Mouse (Mus musculus) urinary bladder, postnatal 25 days (tissue): ENCODE results near the gene Gpd1.
"Not testable (repeated sequence)": the region's sequence is repeated elsewhere in the genome, so short reads cannot be mapped to it uniquely, and the experiment has no call there.

Experiments used
- DNase-seq: peaks from one replicate; pipeline ENCODE4 v3.0.0; 2022; ENCODE audit warnings: low spot score

Gene Gpd1

DNA sequence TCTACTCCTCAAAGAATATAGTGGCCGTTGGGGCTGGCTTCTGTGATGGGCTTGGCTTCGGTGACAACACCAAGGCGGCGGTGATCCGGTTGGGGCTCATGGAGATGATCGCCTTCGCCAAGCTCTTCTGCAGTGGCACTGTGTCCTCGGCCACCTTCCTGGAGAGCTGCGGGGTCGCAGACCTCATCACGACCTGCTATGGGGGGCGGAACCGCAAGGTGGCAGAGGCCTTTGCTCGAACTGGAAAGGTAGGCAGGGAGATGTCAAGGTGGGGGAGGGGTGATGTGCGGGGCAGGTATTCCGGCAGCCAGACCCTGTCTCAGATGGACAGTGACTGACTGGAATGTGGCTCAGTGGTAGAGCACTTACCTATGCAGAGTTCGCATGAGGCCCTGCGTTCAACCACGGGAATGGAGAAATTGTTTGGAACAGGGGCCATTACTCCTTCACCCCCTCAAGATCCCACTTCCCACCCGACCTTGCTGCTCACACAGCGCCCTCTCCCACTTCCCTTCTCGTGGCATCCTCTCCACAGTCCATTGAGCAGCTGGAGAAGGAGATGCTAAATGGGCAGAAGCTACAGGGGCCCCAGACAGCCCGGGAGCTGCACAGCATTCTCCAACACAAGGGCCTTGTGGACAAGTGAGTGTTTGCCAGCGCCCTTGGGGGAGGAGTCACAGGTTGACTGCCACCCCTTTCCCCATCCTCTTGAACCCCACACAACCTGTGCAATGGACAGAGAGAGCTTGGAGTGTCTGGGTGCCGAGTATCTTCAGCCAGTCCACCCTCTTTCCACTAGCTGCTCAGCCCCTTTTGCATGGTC is 4.8 kb downstream of the Gpd1 start:
- DNase-seq = no peak

DNA sequence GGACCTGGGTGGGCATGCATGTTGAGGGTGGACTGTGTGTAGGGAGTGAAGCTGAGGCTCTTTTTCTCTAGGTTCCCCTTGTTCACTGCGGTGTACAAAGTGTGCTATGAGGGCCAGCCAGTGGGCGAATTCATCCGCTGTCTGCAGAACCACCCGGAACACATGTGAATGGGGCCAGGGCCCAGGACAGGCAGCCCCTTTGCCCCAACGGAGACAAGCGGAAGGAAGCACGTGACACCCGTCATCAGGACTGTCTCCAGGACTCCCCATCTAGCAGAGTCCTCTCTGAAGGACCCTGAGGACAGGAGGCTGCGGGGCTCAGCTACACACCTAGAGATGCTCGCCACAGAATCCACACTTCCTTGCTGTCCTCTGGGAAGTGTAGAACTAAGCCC is 5.8 kb downstream of the Gpd1 start:
- no peak for DNase-seq

DNA sequence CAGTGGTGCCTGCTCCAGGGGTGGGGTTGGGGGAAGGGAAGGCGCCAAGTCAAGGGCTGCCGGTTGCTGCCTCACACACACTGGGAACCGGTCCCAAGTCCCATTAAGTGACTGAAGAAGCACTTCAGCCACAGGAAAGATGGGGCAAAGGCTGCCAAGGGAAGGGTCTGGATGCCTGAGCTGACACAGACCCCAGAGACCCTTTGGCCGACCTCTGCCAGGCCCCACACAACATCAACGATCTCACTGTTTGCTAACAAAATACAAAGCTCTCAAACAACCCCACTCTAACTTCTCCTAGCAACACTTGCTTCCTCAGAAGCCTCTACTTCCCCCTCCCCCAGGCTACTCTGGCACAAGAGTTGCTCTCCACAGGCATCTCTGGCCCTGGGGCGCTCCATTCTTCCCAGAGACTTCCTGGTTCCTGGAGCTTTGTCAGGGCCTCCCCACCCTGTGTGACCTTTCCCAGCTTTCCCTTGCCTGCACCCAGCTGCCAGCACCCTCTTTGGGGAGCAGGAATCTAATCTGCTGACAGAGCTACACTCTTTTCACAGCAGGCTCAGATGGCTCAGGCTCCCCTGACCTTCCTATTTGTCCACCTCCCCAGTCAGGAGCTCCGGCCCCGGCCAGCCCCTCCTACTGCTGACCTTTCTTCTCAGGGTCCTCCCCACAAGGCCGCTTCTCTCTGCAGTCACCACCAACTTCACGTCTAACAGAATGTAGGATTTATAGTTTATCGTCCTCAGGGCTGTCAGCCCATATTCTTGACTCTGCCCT is 6.4 kb downstream of the Gpd1 start:
- DNase-seq = no peak

DNA sequence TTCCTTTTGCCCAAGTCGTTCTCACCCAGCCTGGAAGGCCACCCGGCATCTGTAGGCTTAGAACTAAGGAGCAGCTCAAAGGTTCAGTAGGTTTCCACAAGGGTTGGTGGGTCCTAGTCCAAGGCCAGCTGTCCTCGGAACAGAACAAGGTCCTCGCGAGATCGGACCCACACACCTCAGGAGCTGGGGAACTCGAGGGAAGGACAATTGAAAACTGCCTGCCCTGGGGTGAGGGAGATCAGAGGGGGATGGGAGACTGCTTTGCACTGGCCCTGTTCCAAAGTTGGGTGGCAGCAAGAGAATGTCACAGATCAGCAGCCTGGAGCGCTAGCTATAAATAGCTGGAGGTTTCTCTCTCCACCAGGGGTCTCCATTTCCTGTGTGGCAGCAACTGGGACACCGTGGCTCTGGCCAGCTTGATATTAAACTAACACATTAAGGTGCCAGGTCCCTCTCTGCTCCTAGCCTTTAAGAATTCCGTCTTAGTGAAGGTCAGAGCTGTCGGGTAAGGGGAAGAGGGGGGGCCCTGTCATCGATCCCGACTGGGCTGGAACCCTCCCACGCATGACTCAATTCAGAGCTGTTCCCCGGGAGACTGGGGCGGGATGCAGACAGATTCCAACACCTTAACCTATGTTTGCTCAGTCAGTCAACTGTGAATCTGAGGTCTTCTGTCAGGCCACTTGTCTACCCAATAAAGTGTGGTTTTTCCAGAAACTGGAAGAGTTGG is 7.1 kb downstream of the Gpd1 start:
- DNase-seq = peak; percentile 51

DNA sequence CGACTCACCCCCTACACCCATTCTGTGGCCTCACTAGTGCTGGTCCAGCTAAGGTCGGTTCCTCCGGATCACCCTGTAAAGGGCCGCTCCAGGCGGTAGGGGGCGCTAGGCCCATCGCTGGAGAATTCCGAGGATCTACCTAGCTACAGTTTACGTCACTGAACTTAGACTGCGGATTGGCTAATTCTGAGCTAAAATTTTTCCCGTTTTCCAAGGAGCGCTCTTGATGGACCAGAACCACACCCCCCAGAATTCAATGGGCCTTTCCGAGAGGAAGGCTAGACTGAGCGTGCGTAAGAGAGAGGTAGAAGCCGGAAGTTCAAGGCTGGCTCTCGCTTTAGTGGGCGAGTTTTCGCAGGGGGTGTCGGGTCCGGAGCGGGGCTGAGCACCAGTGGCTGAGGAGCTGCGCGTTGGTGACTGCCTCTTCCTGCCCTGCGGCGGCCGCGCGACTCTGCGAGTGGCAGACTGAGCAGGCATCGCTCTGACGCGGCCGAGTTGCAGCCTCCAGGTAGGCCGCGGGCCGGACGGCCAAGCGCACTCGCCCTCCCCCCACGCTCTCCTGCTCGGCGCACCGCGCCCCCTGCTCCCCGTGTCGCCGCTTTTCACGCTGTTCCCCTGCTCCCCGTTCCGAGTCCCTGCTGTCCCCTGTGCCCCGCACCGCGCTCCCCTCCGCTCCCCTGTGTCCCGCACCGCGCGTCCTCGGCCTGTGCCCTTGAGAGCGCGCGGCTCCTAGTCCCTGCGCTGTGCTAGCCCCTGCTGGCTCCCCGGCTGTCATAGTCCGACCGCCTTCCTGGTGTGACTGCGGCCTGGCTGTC is 8.2 kb downstream of the Gpd1 start, which contains the start of gene Cox14:
Cox14 (plus strand) TSS at position 278 of the 815 bp plus-strand sequence.
- peak; percentile 92 for DNase-seq

DNA sequence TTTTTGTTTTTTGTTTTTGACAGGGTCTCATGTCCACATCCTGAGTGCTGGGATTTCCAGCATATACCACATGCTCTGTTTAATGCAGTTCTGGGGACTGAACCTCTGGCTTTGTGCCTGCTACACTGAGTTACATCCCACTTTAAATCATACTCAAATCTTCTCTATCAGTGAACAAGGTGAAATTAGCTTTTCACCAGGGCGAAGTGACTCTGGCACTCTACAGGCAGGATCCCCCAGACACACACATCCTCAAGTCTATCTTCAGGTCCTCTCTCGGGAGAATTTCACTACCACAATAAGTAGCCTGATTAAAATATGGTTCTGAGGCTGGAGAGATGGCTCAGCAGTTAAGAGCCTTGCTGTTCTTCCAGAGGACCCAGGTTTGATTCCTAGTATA is 9.2 kb downstream of the Gpd1 start:
- DNase-seq = no peak

DNA sequence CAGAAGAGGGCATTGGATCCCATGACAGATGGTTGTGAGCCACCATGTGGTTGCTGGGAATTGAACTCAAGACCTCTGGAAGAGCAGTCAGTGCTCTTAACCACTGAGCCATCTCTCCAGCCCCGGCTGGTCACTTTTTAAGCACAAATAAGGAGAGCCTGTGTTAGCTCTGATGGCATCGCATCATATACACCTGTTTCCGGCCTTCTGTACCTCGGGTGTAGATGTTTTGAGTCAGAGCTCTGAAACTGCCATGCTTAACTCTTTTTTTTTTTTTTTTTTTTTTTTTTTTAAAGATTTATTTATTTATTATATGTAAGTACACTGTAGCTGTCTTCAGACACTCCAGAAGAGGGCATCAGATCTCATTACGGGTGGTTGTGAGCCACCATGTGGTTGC is 9.7 kb downstream of the Gpd1 start:
- not testable (repeated sequence) for DNase-seq

DNA sequence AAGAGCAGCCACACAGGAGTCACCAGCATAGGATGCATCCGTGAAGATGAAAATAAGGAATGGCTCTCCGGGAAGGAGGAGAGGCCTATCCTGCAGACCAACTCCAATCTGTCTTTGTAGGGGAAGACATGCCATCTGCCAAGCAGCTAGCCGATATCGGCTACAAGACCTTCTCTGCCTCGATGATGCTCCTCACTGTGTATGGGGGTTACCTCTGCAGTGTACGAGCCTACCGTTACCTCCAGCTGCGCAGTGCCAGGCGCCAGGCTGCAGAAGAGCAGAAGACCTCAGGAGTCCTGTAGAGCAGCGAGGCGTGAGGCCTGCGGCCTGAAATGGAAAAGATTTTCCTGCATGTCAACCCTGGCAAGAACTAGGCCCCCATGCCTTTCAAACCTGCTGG is 10.2 kb downstream of the Gpd1 start:
- no peak for DNase-seq

DNA sequence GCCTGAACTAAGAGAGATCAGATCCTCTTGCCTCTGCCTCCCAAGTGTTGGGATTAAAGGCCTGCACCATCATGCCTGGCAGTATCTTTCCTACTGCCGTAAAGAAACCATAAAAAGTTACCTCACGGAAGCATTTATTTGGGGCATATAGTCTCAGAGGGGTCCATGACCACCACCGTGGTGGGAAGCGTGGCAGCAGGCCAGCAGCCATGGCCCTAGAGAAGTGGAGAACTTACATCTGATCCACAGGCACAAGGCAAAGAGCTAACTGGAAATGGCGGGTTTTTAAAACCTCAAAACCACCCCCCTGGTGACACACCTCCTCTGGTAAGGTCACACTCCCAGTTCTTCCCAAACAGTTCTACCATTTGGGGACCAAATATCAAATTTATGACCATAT is 10.9 kb downstream of the Gpd1 start:
- DNase-seq = no peak

DNA sequence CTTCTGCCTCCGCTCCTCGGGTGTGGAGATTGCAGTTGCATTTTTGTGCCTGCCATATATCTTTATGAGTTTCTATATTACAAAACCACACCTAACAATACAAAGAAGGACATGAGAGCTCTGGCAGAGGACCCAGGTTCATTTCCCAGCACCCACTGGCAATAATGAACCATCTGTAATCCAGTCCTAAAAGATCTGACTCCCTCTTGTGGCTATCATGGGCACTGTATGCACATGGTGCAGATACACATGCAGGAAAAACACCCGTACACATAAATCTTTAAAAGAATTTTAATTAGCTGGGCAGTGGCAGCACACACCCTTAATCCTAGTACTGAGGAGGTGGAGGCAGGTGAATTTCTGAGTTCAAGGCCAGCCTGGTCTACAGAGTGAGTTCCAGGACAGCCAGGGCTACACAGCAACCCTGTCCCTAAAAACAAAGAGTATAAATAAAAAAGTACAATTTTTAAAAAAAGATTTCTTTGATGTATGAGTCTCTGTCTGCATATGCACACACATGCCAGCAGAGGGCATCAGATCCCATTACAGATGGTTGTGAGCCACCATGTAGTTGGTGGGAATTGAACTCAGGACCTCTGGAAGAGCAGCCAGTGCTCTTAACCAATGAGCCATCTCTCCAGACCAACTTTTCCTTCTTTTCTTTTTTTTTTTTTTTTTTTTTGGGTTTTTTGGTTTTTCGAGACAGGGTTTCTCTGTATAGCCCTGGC is 11.9 kb downstream of the Gpd1 start:
- no peak for DNase-seq

DNA sequence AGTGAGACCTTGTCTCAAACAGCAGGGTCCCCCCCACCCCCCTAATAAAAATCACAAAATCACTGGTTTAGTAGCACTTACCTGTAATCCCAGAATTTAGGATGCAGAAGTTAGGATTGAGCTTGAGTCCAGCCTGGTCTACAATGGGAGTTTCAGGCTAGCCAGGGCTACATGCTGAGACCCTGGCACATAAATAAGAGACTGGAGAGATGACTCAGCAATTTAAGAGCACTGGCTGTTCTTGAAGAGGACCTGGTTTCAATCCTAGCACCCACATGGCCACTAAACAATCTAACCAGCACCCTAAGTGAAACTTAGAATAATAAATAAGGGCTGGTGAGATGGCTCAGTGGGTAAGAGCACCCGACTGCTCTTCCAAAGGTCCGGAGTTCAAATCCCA is 13.9 kb downstream of the Gpd1 start:
- no peak for DNase-seq

DNA sequence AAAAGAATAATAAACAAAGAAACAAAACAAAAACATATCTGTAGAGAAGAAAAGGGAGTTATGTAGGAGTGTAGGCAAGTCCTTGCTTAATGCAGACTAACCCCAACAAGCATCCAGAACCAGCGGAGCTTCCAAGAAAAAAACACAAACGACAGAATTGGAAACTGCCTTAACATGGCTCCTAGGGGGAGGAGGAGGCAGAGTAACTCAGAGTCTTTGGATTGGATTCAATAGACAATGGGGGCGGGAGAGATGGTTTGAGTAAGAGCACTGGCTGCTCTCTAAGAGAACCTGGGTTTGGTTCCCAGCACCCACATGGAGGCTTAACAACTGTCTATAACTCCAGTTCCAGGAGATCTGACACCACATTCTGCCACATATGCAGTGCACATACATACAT is 14.4 kb downstream of the Gpd1 start:
- DNase-seq = no peak

DNA sequence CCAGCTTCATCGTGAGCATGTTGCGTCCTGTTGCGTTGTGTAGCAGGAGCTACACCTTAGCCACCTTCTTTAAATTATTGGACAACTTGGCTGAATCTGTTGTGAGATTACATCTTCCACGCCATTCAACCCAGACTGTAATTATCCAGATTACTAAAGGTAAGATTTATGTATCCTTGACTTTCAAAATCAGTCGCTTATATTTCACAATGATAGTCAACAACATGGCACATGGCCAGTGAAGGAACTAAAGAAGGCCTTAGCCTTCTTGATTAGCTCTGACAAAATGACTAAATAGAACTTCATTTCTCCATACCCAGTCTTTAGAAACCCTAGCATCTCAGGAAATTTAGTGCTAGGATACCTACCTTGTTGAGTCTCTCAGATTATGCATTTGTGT is 15.9 kb downstream of the Gpd1 start:
- DNase-seq = no peak

DNA sequence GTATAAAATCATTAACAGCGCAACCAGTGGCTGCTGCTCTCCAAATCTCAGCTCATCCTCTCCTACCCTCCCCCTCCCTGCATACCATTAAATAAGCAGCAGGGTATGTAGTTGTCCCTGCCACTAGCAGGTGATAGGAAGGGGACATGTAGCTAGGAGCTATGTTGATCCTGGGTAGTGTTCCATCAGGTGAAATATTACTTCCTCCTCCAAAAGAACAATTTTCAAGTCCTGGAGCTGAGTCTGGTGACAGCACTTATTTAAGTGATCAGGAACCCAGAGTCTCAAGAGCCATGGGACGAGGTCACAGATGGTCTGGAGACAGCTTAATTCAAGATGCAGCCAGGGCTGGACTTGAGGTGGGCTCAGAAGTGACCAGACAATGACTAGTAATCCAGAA is 18.3 kb downstream of the Gpd1 start:
- peak; percentile 100 for DNase-seq

DNA sequence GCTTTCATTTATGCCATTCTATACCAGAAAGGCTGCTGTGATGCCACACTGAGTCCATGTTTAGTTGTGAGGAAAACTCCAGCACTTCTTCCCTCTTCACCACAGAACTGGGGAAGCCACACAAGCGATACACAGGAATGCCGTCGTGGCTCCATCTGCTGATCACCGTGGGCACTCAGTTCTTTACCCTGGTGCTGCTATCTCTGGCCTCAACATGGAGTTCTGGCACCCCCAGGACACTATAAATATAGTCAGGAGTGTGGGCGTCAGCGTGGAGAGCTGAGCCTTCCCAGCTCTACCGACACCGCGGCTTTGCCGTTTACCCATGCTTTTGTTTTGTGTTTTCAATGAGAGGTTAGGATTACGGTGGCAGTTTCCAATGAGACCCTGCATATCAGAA is 19.4 kb downstream of the Gpd1 start:
- no peak for DNase-seq

DNA sequence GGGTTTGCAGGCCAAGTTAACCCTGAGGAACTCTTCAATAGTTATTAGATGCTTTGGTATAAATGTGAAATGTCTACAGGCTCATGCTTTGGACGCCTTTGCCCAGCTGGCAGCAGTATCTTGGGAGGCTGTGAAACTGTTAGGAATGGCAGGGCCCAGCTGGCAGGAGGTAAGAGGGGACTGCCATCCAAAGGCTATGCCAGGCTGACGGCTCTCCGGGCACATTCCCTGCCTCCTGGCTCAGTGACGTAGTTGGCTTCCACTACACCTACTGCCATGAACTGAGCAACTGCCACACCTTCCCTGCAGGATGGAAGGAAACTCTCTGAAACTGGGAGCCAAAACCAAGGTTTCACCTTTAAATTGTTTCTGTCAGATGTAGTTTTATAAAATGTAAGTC is 22.9 kb downstream of the Gpd1 start:
- DNase-seq = no peak

DNA sequence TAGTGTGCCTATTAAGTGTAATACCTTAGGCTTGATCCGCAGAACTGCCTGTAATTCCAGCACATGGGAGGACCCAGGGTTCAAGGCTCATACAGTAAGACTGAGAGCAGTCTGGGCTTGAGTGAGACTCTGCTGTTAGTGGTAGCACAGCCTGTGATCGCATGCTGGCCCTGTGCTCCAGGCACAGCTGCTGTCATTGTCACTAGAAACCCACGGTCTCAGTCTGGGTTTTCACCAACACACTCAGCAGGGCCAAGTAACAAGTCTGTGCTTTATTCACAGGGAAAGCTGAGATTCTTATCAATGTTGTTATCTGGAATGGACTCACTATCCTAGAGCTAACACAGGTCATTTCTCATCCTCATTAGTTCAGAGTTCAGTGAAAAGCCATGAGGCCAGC is 36.9 kb downstream of the Gpd1 start:
- no peak for DNase-seq

DNA sequence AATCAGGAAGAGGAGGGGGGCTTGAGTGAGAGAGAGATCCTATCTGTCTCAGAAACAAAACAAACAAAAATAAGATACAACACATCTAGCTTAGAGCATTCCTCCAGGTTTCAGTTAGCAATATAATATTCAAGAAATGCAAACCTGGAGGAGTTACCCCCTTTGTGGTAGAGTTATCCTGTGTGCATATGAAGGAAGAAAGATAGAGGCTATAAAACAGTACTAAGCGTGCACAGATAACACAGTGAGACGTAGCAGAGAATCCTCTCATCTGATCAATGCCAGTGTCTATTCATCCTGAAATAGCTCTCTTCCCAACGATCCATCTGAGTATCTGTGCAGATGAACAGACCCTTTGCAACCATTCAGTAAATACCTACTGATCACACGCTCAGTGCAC is 50.2 kb downstream of the Gpd1 start:
- no peak for DNase-seq

DNA sequence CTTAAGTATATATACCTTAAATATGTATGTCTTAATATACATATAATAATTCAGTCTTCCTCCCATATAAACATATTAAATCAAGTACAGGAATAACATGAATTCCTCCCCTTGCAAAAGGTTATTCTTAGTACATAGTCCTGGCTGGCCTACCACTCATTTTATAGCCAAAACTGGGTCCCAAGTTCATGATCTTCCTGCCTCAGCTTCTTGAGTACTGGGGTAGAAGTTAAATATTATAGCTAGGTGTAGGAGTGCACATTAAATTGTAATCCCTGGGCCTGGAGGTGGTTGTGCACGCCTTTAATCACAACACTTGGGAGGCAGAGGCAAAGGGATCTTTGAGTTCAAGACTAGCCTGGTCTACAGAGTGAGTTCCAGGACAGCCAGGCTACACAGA is 51.4 kb downstream of the Gpd1 start:
- no peak for DNase-seq

DNA sequence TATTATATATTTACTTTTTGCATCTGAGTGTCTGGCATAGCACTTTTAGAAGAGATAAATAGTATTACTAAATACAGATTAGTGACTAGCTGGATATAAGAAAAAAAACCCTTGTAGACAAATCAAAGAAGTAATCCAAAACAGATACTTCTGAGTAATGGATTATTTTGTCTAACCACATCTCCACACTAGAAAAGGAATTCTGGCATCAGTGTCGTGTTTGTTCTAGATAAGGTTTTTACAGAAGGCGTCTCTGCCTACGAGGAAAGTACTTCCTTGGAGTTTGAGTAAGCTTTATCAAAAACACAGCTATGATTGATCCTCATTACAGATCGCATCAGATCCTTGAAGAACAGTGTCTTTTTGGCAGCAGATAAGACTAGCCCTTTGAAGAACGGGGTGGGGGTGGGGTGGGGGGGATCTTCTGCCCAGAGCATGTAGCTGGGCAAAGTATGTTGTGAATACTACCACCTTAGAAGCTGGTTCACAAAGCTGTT is 53.7 kb downstream of the Gpd1 start:
- DNase-seq = no peak
